Mouse (Mus musculus) liver, embryonic 16.5 days (tissue): ENCODE results near the gene Polh. TPM values are rescaled to one million over a fixed set of nuclear protein-coding genes. Genes with fewer than 3 reads are reported as not detected.

Source experiments
- ATAC-seq: fragments of 200-750 bp; cut with Nextera tagmentation; 2 replicates; pipeline ENCODE4 v1.8.0; 2017; ENCODE audit warnings: low read depth, mild to moderate bottlenecking, moderate number of reproducible peaks, moderate library complexity
- H3K27ac ChIP-seq: fragments of 300-500 bp; sonication (generic); 2 replicates; pipeline ENCODE4 v1.5.1; 2014; ENCODE audit warnings: mild to moderate bottlenecking, low read length
- H3K27me3 ChIP-seq: fragments of 300-500 bp; sonication (generic); 2 replicates; pipeline ENCODE4 v1.6.1; 2014; ENCODE audit warnings: low read depth, low read length, mixed read lengths; ENCODE audit not compliant: control insufficient read depth, insufficient read depth
- H3K36me3 ChIP-seq: fragments of 300-500 bp; sonication (generic); 2 replicates; pipeline ENCODE4 v1.6.1; 2014; ENCODE audit warnings: mild to moderate bottlenecking; ENCODE audit not compliant: control insufficient read depth, insufficient read depth
- H3K4me1 ChIP-seq: fragments of 300-500 bp; sonication (generic); 2 replicates; pipeline ENCODE4 v1.6.1; 2014; ENCODE audit warnings: low read depth, low read length, mixed read lengths; ENCODE audit not compliant: control insufficient read depth
- H3K4me2 ChIP-seq: fragments of 300-500 bp; sonication (generic); 2 replicates; pipeline ENCODE4 v1.6.1; 2014; ENCODE audit warnings: low read depth, low read length, mixed read lengths
- H3K4me3 ChIP-seq: fragments of 300-500 bp; sonication (generic); 2 replicates; pipeline ENCODE4 v1.5.1; 2014; ENCODE audit warnings: low read depth, mild to moderate bottlenecking, low read length
- H3K9ac ChIP-seq: fragments of 300-500 bp; sonication (generic); 2 replicates; pipeline ENCODE4 v1.6.1; 2014; ENCODE audit warnings: low read depth, low read length
- H3K9me3 ChIP-seq: fragments of 300-500 bp; sonication (generic); replicated peaks from 2 replicates; pipeline ENCODE4 v1.6.1; 2016; ENCODE audit warnings: low read length; ENCODE audit not compliant: control insufficient read depth
- WGBS: fragments of 180-500 bp; shearing (Covaris S2); extraction: QIAGEN DNeasy Blood & Tissue Kit; methylation state at CpG from one replicate; pipeline ENCODE4 v1.1.7; 2014; ENCODE audit not compliant: insufficient replicate concordance; 5-methylcytosine and 5-hydroxymethylcytosine counted together
- polyA plus RNA-seq: library from polyadenylated mRNA; unstranded; fragments of >200 nt; fragmentation: Nextera tagmentation; extraction: Ambion mirVana; gene quantifications from 2 replicates; pipeline ENCODE4 v1.2.1, GENCODE M21; 2015

Polh gene
- polyA plus RNA-seq, 1 experiment from 2014 or later, result 14.4 TPM

DNA sequence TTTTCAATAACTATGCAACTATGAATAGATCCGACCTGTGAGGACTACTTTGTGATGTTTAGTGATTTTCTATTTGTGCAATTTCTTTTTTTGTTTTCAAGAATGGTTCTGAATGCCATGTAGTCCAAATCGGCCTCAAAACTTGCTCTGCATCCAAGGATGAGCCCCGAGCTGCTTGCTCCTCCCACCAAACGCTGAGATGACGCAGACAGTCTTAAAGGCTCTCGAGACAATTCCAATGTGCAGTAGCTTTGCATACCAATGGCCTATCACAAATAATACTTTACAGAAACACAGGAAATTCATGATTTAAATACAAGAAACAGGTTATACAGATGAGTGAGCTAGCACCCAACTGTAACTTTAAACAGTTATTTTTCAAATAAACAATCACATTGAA lies 1.3 kb downstream of the Polh start:
- Histone ChIP-seq H3K36me3 (peaks cover 25% of the 10 kb centered on the region), H3K4me1 (peaks cover 27% of the 10 kb centered on the region), H3K27me3 (no peaks in the 10 kb centered on the region), H3K9ac (peak overlapping the region; percentile 77), H3K27ac (no peak overlapping the region), H3K4me3 (peak overlapping the region; percentile 98), H3K4me2 (peak overlapping the region; percentile 73), H3K9me3 (no peaks in the 10 kb centered on the region)
- no peak for ATAC-seq
- WGBS, result 29% methylated on average over 6 of the region's 6 CpGs

DNA sequence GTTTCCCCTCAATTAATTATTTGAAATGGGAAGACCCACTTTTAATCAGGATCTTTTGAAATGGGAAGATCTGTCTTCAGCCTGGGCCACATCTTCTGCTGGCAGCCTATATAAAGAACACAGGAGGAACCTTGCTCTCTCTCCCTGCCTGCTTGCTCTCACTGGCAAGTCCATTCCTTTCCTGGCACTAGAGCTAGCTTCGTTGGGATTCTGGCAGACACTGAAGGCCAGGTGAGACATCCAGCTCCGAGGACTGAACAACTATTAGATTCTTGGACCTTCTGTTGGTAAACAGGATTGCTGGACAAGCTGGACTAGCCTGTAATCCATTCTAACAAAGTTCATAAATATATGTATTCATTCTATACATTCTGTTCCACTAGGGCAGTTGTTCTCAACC lies 13.6 kb downstream of the Polh start:
- H3K27ac ChIP-seq, result no peak overlapping the region
- H3K9ac ChIP-seq, result no peak overlapping the region
- no peaks in the 10 kb centered on the region for H3K9me3 ChIP-seq
- no peaks in the 10 kb centered on the region for H3K27me3 ChIP-seq
- no peaks in the 10 kb centered on the region for H3K4me1 ChIP-seq
- H3K4me3 ChIP-seq, result no peak overlapping the region
- WGBS, result 85% methylated on average over 2 of the region's 2 CpGs
- H3K36me3 ChIP-seq, result peaks cover 57% of the 10 kb centered on the region
- H3K4me2 ChIP-seq, result no peak overlapping the region
- no peak for ATAC-seq

DNA sequence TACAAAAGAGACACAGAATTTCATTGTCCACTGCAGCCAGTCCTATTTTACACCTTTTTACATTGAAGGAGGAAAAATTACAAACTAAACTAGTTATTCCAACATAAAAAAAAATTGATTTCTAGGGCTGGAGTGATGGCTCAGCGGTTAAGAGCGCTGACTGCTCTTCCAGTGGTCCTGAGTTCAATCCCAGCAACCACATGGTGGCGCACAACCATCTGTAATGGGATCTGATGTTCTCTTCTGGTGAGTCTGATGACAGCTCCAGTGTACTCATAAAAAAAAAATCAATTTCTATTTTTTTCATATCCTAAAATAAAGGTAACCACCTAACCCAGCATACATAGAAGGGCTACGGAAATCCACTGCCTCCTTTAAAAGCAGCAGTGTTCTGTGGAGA lies 20.2 kb downstream of the Polh start:
- H3K9ac ChIP-seq, result no peak overlapping the region
- WGBS, result 89% methylated on average over 4 of the region's 4 CpGs
- no peaks in the 10 kb centered on the region for H3K9me3 ChIP-seq
- no peaks in the 10 kb centered on the region for H3K4me1 ChIP-seq
- H3K4me3 ChIP-seq, result no peak overlapping the region
- no peak overlapping the region for H3K27ac ChIP-seq
- H3K36me3 ChIP-seq, result peaks cover 81% of the 10 kb centered on the region
- ATAC-seq, result no peak
- H3K27me3 ChIP-seq, result no peaks in the 10 kb centered on the region
- H3K4me2 ChIP-seq, result no peak overlapping the region

DNA sequence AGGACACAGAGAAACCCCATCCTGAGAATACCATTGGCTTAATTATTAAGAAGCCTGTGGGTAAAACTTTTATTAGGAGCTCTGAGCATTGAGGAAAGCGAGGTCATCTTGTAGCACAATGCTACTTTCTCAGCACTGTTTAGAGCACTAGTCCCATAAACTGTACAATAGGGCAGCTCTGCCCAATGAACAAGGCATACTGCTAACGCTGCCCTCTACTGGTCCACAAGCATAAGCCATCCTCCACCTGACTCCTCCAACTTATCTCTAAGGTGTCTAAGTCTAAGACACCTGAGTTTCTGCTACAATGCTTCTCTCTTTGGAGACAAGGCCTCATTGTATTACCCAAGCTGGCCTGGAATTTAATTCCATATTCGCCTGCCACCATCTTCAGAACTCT lies 31.9 kb downstream of the Polh start:
- Histone ChIP-seq H3K9me3 (no peaks in the 10 kb centered on the region), H3K4me2 (no peak overlapping the region), H3K27me3 (no peaks in the 10 kb centered on the region), H3K36me3 (peaks cover 81% of the 10 kb centered on the region), H3K9ac (no peak overlapping the region), H3K4me1 (peaks cover 2% of the 10 kb centered on the region; the same call in 1 of the 2 replicates), H3K27ac (no peak overlapping the region), H3K4me3 (no peak overlapping the region)
- 0 out of 2 replicates have a peak, but pooled peaks have one; percentile 33 for ATAC-seq
- 67% methylated on average over 3 of the region's 3 CpGs for WGBS

DNA sequence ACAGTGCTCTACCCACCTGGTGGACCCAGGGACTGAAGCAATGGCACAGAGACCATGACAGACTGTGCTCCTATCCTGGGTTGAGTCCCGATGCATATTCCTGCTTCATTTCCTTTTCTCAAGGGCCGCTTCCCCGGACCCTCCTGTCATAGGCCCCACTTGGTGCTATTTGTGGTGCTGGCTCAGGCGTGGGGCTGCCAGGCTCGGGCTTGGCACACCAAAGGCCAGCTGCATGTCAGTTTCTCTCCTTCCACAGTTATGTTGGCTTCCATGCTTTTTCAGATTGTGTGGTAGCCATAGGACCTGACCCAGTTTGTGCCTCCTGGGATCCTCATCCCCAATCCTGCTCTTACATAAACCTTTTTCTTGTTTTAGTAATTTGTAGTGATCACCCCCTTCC lies 33.7 kb downstream of the Polh start:
- no peak overlapping the region for H3K9ac ChIP-seq
- peak overlapping the region; percentile 41 for H3K27ac ChIP-seq
- no peak overlapping the region for H3K4me2 ChIP-seq
- no peak for ATAC-seq
- 90% methylated on average over 5 of the region's 5 CpGs for WGBS
- no peaks in the 10 kb centered on the region for H3K27me3 ChIP-seq
- no peaks in the 10 kb centered on the region for H3K9me3 ChIP-seq
- H3K4me1 ChIP-seq, result peaks cover 2% of the 10 kb centered on the region; the same call in 1 of the 2 replicates
- no peak overlapping the region for H3K4me3 ChIP-seq
- H3K36me3 ChIP-seq, result peaks cover 91% of the 10 kb centered on the region

DNA sequence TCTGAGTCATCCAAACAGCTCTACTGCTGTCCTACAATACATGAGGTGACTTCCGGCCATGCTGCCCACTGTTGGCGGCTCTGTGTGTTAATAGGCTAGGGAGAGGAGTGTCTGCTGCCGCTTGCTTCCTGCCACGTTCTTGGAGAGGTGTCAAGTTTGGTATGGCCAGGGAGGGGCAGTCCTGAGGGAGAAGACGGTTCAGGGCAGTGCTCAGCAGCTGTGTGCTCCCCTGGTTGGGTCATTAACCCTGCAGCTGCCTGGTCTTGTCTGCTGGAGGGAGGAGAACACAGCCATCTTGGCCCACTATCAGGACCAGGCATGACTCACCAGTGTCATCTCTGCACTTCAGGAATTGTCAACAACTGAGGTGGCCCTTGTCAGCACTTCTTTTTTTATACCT lies 34.1 kb downstream of the Polh start:
- Histone ChIP-seq H3K4me1 (peaks cover 3% of the 10 kb centered on the region), H3K27ac (peak overlapping the region; percentile 41; the same call in 1 of the 2 replicates), H3K4me3 (no peak overlapping the region), H3K9me3 (no peaks in the 10 kb centered on the region), H3K4me2 (no peak overlapping the region), H3K9ac (no peak overlapping the region), H3K27me3 (no peaks in the 10 kb centered on the region), H3K36me3 (peaks cover 91% of the 10 kb centered on the region)
- 52% methylated on average over 5 of the region's 5 CpGs for WGBS
- ATAC-seq, result peak; percentile 55

DNA sequence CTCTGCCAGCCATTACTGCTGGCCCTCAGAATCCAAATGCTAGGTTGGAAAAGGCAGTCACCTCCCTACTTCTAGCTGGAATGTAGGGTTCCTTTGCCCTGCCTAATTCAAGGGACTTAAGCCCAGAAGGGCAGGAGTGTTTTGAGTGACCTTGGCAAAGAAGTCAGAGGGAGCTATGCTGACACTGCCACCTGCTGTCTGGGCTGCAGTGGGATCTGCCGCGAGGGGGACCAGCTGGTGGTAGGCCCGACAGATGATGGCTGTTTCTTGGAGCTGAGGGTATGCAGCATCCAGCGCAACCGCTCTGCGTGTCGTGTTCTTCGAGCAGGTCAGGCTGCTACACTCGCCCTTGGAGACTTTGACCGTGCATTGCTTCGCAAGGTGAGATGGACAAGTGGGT lies 35.4 kb downstream of the Polh start:
- no peak for ATAC-seq
- no peak overlapping the region for H3K4me2 ChIP-seq
- no peak overlapping the region for H3K4me3 ChIP-seq
- H3K36me3 ChIP-seq, result peaks cover 78% of the 10 kb centered on the region
- no peaks in the 10 kb centered on the region for H3K9me3 ChIP-seq
- no peak overlapping the region for H3K9ac ChIP-seq
- no peak overlapping the region for H3K27ac ChIP-seq
- H3K27me3 ChIP-seq, result no peaks in the 10 kb centered on the region
- H3K4me1 ChIP-seq, result peaks cover 16% of the 10 kb centered on the region
- WGBS, result 79% methylated on average over 11 of the region's 11 CpGs

DNA sequence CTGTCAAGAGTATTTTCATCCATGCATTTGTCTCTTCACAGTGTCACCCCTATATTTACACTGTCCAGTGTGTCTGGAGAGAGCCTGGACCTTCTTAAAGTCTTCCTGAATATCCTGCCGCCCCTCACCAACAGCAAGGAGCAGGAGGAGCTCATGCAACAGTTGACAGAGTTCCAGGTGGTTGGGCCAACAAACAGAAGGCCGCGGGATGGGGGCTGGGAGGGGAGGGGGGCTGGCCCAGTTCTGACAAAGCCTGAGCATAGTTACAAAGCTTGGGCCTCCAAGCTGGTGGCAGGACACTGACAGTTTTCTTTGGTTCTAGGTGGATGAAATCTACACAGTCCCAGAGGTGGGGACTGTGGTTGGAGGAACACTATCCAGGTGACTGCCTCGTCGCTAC lies 36.2 kb downstream of the Polh start:
- Histone ChIP-seq H3K4me2 (no peak overlapping the region), H3K9ac (no peak overlapping the region), H3K4me1 (peaks cover 21% of the 10 kb centered on the region), H3K9me3 (no peaks in the 10 kb centered on the region), H3K27ac (no peak overlapping the region), H3K27me3 (no peaks in the 10 kb centered on the region), H3K4me3 (no peak overlapping the region), H3K36me3 (peaks cover 73% of the 10 kb centered on the region)
- ATAC-seq, result no peak
- 84% methylated on average over 5 of the region's 5 CpGs for WGBS

DNA sequence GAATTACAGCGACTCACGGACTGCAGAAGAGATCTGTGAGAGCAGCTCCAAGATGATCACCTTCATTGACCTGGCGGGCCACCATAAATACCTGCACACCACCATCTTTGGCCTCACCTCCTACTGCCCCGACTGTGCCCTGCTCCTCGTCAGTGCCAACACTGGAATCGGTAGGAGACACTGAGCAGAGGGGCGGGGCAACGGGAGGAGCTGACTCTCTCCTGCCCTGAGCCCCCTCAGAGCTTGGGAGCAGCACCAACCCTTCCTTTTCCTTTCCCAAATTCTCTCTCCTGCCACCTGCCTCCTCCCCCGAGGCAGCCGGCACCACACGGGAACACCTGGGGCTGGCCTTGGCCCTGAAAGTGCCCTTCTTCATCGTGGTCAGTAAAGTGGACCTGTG lies 37.0 kb downstream of the Polh start:
- no peak overlapping the region for H3K9ac ChIP-seq
- no peak for ATAC-seq
- H3K27me3 ChIP-seq, result no peaks in the 10 kb centered on the region
- WGBS, result 92% methylated on average over 12 of the region's 12 CpGs
- peaks cover 65% of the 10 kb centered on the region for H3K36me3 ChIP-seq
- no peak overlapping the region for H3K27ac ChIP-seq
- no peaks in the 10 kb centered on the region for H3K9me3 ChIP-seq
- no peak overlapping the region for H3K4me3 ChIP-seq
- H3K4me1 ChIP-seq, result peaks cover 21% of the 10 kb centered on the region
- no peak overlapping the region for H3K4me2 ChIP-seq
